Mouse (Mus musculus): ENCODE measurements around the gene Tjp1. TPM values are rescaled to one million over a fixed set of nuclear protein-coding genes. Genes with fewer than 3 reads are reported as not detected.
A peak's percentile ranks its signal among the peaks of the same experiment; 100 is the strongest.

Gene Tjp1
- total and polyA plus RNA-seq, 3 experiments: not detected

- DNase-seq (ENCODE audit: extremely low read depth): no peak
- Histone ChIP-seq H3K27ac (ENCODE audit: insufficient read depth, low read depth) (no peak overlapping the region), H3K4me2 (ENCODE audit: insufficient read depth, low read depth, poor library complexity, severe bottlenecking) (no peak overlapping the region), H3K79me2 (replicated peaks; ENCODE audit: control insufficient read depth, extremely low read depth, insufficient read depth, poor library complexity, severe bottlenecking) (no peaks in the 10 kb centered on the region), H3K4me1 (ENCODE audit: control insufficient read depth in 1 of 2, insufficient read depth in 2 of 2) (no peaks in the 10 kb centered on the region), H3K9ac (ENCODE audit: insufficient read depth, low read depth) (no peak overlapping the region), H3K27me3 (replicated peaks) (peaks cover 2% of the 10 kb centered on the region), H3K9me3 (replicated peaks; ENCODE audit: low read length) (no peaks in the 10 kb centered on the region), H3K4me3 (replicated peaks in 1 of 3; ENCODE audit: low read depth in 2 of 3, low read length in 2 of 3, poor library complexity in 1 of 3) (no peak overlapping the region), H3K36me3 (replicated peaks in 1 of 2; ENCODE audit: control insufficient read depth in 1 of 2, insufficient read depth in 1 of 2, low read length in 1 of 2) (no peaks in the 10 kb centered on the region)
- TF ChIP-seq MYC (IDR thresholded peaks at IDR 0.05; ENCODE audit: low read depth, low read length): no peak
- TF ChIP-seq POLR2AphosphoS2 (IDR thresholded peaks at IDR 0.05; ENCODE audit: low read depth, low read length): no peak
- no peak for TF ChIP-seq RCOR1 (conservative IDR thresholded peaks at IDR 0.05; ENCODE audit: low read depth, low read length)
- TF ChIP-seq USF2 (conservative IDR thresholded peaks at IDR 0.05; ENCODE audit: low read depth, low read length): no peak
- no peak for TF ChIP-seq CHD1 (IDR thresholded peaks at IDR 0.05; ENCODE audit: low read depth, low read length)
- no peak for TF ChIP-seq E2F4 (IDR thresholded peaks at IDR 0.05; ENCODE audit: insufficient replicate concordance, low read depth, low read length)
- TF ChIP-seq EP300 (IDR thresholded peaks at IDR 0.05; ENCODE audit: low read length): no peak
- TF ChIP-seq UBTF (IDR thresholded peaks at IDR 0.05; ENCODE audit: low read depth, low read length): no peak
- TF ChIP-seq USF1 (IDR thresholded peaks at IDR 0.05; ENCODE audit: low read depth, low read length): no peak
- TF ChIP-seq CTCF (conservative IDR thresholded peaks at IDR 0.05 in 1 of 2, IDR thresholded peaks at IDR 0.05 in 1 of 2; ENCODE audit: low read depth in 2 of 2, low read length in 2 of 2): no peak
- TF ChIP-seq NRF1 (IDR thresholded peaks at IDR 0.05; ENCODE audit: low read depth, low read length): no peak
- TF ChIP-seq MAX (IDR thresholded peaks at IDR 0.05; ENCODE audit: low read length): no peak
- no peak for TF ChIP-seq NELFE (IDR thresholded peaks at IDR 0.05; ENCODE audit: low read depth, low read length)
- TF ChIP-seq JUN (IDR thresholded peaks at IDR 0.05; ENCODE audit: insufficient read depth, low read depth, low read length): no peak
- TF ChIP-seq ZC3H11A (IDR thresholded peaks at IDR 0.05; ENCODE audit: low read depth, low read length): no peak
- no peak for TF ChIP-seq BHLHE40 (IDR thresholded peaks at IDR 0.05; ENCODE audit: low read depth, low read length)
- no peak for TF ChIP-seq KAT2A (IDR thresholded peaks at IDR 0.05; ENCODE audit: insufficient replicate concordance, low read length)
- TF ChIP-seq ETS1 (conservative IDR thresholded peaks at IDR 0.05; ENCODE audit: low read depth, low read length): no peak
- dilution Hi-C loops (cut with MboI; ENCODE audit: extremely low pct_ligation_motif_present, extremely low pct_unique_long_range_greater_than_20kb, low sequenced_read_pairs) (no loop called here), in situ Hi-C loops (cut with MboI; ENCODE audit: low pct_ligation_motif_present, low pct_unique_long_range_greater_than_20kb, low sequenced_read_pairs) (no loop called here)
These were observed 7.0 kb downstream of the Tjp1 start for GRCm38 (mm10) chr7:65520622-65521021.

- TF ChIP-seq SMC3 (IDR thresholded peaks at IDR 0.05; ENCODE audit: low read depth, low read length) (peak; percentile 47), ZKSCAN1 (IDR thresholded peaks at IDR 0.05; ENCODE audit: borderline replicate concordance, low read depth, low read length) (no peak), CTCF (conservative IDR thresholded peaks at IDR 0.05 in 1 of 2, IDR thresholded peaks at IDR 0.05 in 1 of 2; ENCODE audit: low read depth in 2 of 2, low read length in 2 of 2) (peak; percentile 57 to 91), RAD21 (IDR thresholded peaks at IDR 0.05; ENCODE audit: low read depth, low read length) (peak; percentile 27)
- H3K36me3 ChIP-seq (replicated peaks in 1 of 2; ENCODE audit: control insufficient read depth in 1 of 2, insufficient read depth in 1 of 2, low read length in 1 of 2): no peaks in the 10 kb centered on the region
- no peak overlapping the region for H3K4me2 ChIP-seq (ENCODE audit: insufficient read depth, low read depth, poor library complexity, severe bottlenecking)
- H3K4me3 ChIP-seq (replicated peaks in 1 of 3; ENCODE audit: low read depth in 2 of 3, low read length in 2 of 3, poor library complexity in 1 of 3): no peak overlapping the region
- no peaks in the 10 kb centered on the region for H3K79me2 ChIP-seq (replicated peaks; ENCODE audit: control insufficient read depth, extremely low read depth, insufficient read depth, poor library complexity, severe bottlenecking)
- dilution Hi-C loops (cut with MboI; ENCODE audit: extremely low pct_ligation_motif_present, extremely low pct_unique_long_range_greater_than_20kb, low sequenced_read_pairs): no loop called here
- DNase-seq (ENCODE audit: extremely low read depth): peak; percentile 45
- H3K9ac ChIP-seq (ENCODE audit: insufficient read depth, low read depth): no peak overlapping the region
- in situ Hi-C loops (cut with MboI; ENCODE audit: low pct_ligation_motif_present, low pct_unique_long_range_greater_than_20kb, low sequenced_read_pairs): no loop called here
- H3K27me3 ChIP-seq (replicated peaks): peaks cover 2% of the 10 kb centered on the region
- no peaks in the 10 kb centered on the region for H3K9me3 ChIP-seq (replicated peaks; ENCODE audit: low read length)
- H3K4me1 ChIP-seq (ENCODE audit: control insufficient read depth in 1 of 2, insufficient read depth in 2 of 2): no peaks in the 10 kb centered on the region
- no peak overlapping the region for H3K27ac ChIP-seq (ENCODE audit: insufficient read depth, low read depth)
These were observed 7.6 kb downstream of the Tjp1 start for GRCm38 (mm10) chr7:65519788-65520563.
